Mouse (Mus musculus) limb, embryonic 14.5 days (tissue): Measurements from ENCODE around the gene Fam189a1. TPM values are rescaled to one million over a fixed set of nuclear protein-coding genes. Genes with fewer than 3 reads are reported as not detected.

ENCODE experiments used
- ATAC-seq: fragments of 200-750 bp; cut with Nextera tagmentation; 2 replicates; pipeline ENCODE4 v1.8.0; 2017; ENCODE audit warnings: low read depth, moderate number of reproducible peaks, moderate TSS enrichment; ENCODE audit not compliant: low FRiP score
- DNase-seq: peaks from one replicate; pipeline ENCODE4 v3.0.0-alpha.2; 2015; ENCODE audit warnings: low spot score
- H3K27ac ChIP-seq: fragments of 300-500 bp; sonication (generic); replicated peaks from 2 replicates; pipeline ENCODE4 v1.5.1; 2014; ENCODE audit warnings: low read depth, mild to moderate bottlenecking, low read length, moderate library complexity, mixed read lengths
- H3K27me3 ChIP-seq: fragments of 300-500 bp; sonication (generic); 2 replicates; pipeline ENCODE4 v1.6.1; 2014; ENCODE audit warnings: low read length, mixed read lengths; ENCODE audit not compliant: control insufficient read depth, insufficient read depth
- H3K36me3 ChIP-seq: fragments of 300-500 bp; sonication (generic); 2 replicates; pipeline ENCODE4 v1.6.1; 2014; ENCODE audit warnings: mild to moderate bottlenecking, low read length, moderate library complexity, mixed read lengths; ENCODE audit not compliant: control insufficient read depth, insufficient read depth
- H3K4me1 ChIP-seq: fragments of 300-500 bp; sonication (generic); 2 replicates; pipeline ENCODE4 v1.6.1; 2014; ENCODE audit warnings: antibody characterized with exemption, low read length, mixed read lengths; ENCODE audit not compliant: control insufficient read depth, insufficient read depth
- H3K4me2 ChIP-seq: fragments of 300-500 bp; sonication (generic); replicated peaks from 2 replicates; pipeline ENCODE4 v1.6.1; 2014; ENCODE audit warnings: low read depth, mild to moderate bottlenecking, low read length, moderate library complexity; ENCODE audit not compliant: severe bottlenecking
- H3K4me3 ChIP-seq: fragments of 300-500 bp; sonication (generic); replicated peaks from 2 replicates; pipeline ENCODE4 v1.5.1; 2014; ENCODE audit warnings: low read length
- H3K9ac ChIP-seq: fragments of 300-500 bp; sonication (generic); 2 replicates; pipeline ENCODE4 v1.6.1; 2014; ENCODE audit warnings: mild to moderate bottlenecking, low read depth, low read length, moderate library complexity; ENCODE audit not compliant: severe bottlenecking
- H3K9me3 ChIP-seq: fragments of 300-500 bp; sonication (generic); 2 replicates; pipeline ENCODE4 v1.6.1; 2016; ENCODE audit warnings: low read length; ENCODE audit not compliant: control insufficient read depth
- POLR2A ChIP-seq: fragments of 200-500 bp; IDR thresholded peaks from 2 replicates; pipeline ENCODE4 v1.8.0; 2012; ENCODE audit warnings: inconsistent platforms, mild to moderate bottlenecking, moderate library complexity, borderline replicate concordance; ENCODE audit not compliant: insufficient read depth, insufficient read length; ENCODE audit errors: extremely low read depth
- WGBS: fragments of 180-500 bp; shearing (Covaris S2); extraction: QIAGEN DNeasy Blood & Tissue Kit; methylation state at CpG from one replicate; pipeline ENCODE4 v1.1.7; 2014; 5-methylcytosine and 5-hydroxymethylcytosine counted together
- polyA plus RNA-seq, 2 experiments: library from polyadenylated mRNA; depleted of rRNA in 1 of 2; stranded (reverse) in 1 of 2; unstranded in 1 of 2; fragments of >200 nt; fragmentation: Nextera tagmentation in 1 of 2; extraction: Ambion mirVana in 1 of 2; gene quantifications; 2 replicates each; pipeline versions ENCODE4 v1.2.1 to v1.2.3; 2012 to 2014

The Fam189a1 gene
- polyA plus RNA-seq, 2 experiments: 7.4 to 15.1 TPM

GRCm38 (mm10) chr7:64776708-64777489, 379.5 kb downstream of the Fam189a1 start:
- no peak overlapping the region for H3K4me2 ChIP-seq
- H3K9ac ChIP-seq: no peak overlapping the region
- 74% methylated on average over 13 of the region's 13 CpGs for WGBS
- ATAC-seq: no peak
- H3K4me3 ChIP-seq: no peak overlapping the region
- no peaks in the 10 kb centered on the region for H3K4me1 ChIP-seq
- no peak for TF ChIP-seq POLR2A
- no peaks in the 10 kb centered on the region for H3K36me3 ChIP-seq
- no peaks in the 10 kb centered on the region for H3K9me3 ChIP-seq
- no peak for DNase-seq
- no peak overlapping the region for H3K27ac ChIP-seq
- H3K27me3 ChIP-seq: no peaks in the 10 kb centered on the region

DNA sequence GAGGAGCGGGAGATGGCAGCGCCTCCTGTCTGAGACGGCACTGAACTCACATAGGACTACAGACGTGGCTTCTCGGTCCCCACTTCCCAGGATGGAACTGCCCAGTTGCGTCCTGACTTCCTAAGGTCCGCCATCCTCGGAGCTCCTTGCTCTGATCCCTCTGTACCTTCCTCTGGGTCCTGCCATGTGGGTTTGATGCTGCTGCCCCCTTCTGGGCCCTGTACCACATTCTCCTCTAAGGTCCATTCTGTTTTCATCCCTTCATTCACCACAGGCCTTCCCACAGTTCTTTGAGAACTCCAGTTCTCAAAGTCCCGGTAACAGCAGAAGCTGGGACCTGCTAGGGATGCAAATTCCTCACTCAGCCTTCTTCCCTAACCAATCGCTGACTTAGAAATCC, 382.9 kb downstream of the Fam189a1 start:
- H3K9me3 ChIP-seq: no peaks in the 10 kb centered on the region
- H3K27me3 ChIP-seq: no peaks in the 10 kb centered on the region
- DNase-seq: no peak
- no peaks in the 10 kb centered on the region for H3K36me3 ChIP-seq
- no peak for TF ChIP-seq POLR2A
- no peak overlapping the region for H3K9ac ChIP-seq
- ATAC-seq: no peak
- H3K4me2 ChIP-seq: no peak overlapping the region
- 47% methylated on average over 10 of the region's 10 CpGs for WGBS
- no peak overlapping the region for H3K27ac ChIP-seq
- H3K4me3 ChIP-seq: no peak overlapping the region
- H3K4me1 ChIP-seq: peaks cover 19% of the 10 kb centered on the region; the same call in 1 of the 2 replicates

DNA sequence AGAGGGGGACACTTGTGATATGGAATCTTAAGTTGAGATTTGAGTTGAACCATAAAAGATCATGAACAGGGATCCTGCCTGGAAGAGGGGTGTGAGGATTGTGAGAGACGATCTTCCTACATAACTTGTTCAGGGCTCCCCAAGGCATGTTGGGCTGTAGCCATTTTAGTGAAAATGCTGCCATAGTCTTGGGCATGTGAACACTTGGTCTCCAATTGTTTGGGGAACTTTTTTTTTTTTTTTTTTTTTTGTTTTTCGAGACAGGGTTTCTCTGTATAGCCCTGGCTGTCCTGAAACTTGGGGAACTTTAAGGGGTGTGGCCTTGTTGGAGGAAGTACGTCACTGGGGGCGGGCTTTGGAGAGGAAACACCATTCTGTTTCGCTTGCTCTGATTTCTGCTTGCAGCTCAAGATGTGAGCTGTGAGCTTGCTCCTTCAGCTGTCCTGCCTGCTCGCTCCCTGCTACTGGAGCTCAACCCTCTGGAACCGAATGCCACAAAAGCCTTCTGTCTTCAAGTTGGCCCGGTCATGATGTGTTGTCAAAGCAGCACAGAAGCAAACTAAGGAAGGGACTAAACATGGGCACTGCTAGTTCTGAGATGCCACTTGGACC, 385.5 kb downstream of the Fam189a1 start:
- peaks cover 19% of the 10 kb centered on the region; the same call in 1 of the 2 replicates for H3K4me1 ChIP-seq
- no peak overlapping the region for H3K27ac ChIP-seq
- peak; percentile 46; the same call in 1 of the 2 replicates for ATAC-seq
- H3K9me3 ChIP-seq: no peaks in the 10 kb centered on the region
- no peaks in the 10 kb centered on the region for H3K27me3 ChIP-seq
- H3K4me3 ChIP-seq: no peak overlapping the region
- no peaks in the 10 kb centered on the region for H3K36me3 ChIP-seq
- DNase-seq: no peak
- no peak overlapping the region for H3K9ac ChIP-seq
- 73% methylated on average over 8 of the region's 8 CpGs for WGBS
- no peak overlapping the region for H3K4me2 ChIP-seq
- no peak for TF ChIP-seq POLR2A

DNA sequence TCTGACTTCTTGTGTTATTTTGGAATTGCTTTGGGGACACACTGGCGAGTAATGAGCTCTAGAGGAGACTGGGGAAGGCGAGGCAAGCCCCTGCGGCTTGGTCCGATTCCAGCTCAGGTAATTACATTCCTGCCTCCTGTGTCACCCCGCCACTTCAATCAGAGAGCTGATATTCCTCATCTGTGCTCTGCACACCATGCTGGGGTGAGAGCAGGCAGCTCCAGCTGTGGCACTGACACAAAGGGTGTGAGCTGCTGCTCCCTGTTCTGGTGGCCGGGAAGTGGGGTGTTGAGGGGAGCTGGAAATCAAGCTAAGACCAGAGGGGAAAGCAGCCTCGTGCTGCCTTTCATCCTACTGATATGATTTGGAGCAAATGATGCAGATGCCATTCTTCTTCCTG, 386.6 kb downstream of the Fam189a1 start:
- no peak overlapping the region for H3K4me2 ChIP-seq
- H3K27ac ChIP-seq: peak overlapping the region; percentile 13; the same call in 1 of the 2 replicates

DNA sequence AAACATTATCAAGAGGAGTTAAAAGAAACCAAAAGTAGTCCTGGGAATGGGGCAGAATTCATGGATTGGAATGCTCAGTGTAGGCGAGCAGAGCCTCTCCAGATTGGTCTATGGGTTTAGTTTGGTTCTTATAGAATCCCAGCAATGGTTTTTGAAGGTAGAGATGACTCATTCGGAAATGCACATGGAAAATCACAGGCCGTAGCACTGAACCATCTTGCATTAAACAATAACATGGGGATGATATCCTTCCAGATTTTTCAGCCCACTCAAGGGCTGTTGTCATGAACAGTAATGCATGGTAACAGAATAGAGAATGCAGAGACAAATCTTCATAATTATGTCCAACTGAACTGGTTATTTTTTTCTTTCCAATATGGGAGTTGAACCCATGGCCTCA, 390.8 kb downstream of the Fam189a1 start:
- ATAC-seq (no peak), DNase-seq (no peak)
- WGBS: 82% methylated on average over 3 of the region's 3 CpGs
- no peaks in the 10 kb centered on the region for H3K27me3 ChIP-seq
- H3K4me3 ChIP-seq: no peak overlapping the region
- H3K27ac ChIP-seq: no peak overlapping the region
- no peaks in the 10 kb centered on the region for H3K36me3 ChIP-seq
- no peak overlapping the region for H3K9ac ChIP-seq
- no peaks in the 10 kb centered on the region for H3K9me3 ChIP-seq
- no peak overlapping the region for H3K4me2 ChIP-seq
- peaks cover 15% of the 10 kb centered on the region; the same call in 1 of the 2 replicates for H3K4me1 ChIP-seq
- TF ChIP-seq POLR2A: no peak

More for the DNA sequence above, 386.6 kb downstream of the Fam189a1 start:
- DNase-seq: no peak
- H3K27me3 ChIP-seq: no peaks in the 10 kb centered on the region
- no peak overlapping the region for H3K4me3 ChIP-seq
- H3K4me1 ChIP-seq: peaks cover 19% of the 10 kb centered on the region; the same call in 1 of the 2 replicates
- ATAC-seq: no peak
- no peak for TF ChIP-seq POLR2A
- H3K9ac ChIP-seq: 0 out of 2 replicates have a peak overlapping the region, but pooled peaks have one; percentile 12
- H3K9me3 ChIP-seq: no peaks in the 10 kb centered on the region
- no peaks in the 10 kb centered on the region for H3K36me3 ChIP-seq
- WGBS: 25% methylated on average over 7 of the region's 7 CpGs
